Comparison of ENCODE assay signal across 24 mouse cellular contexts in the genomic region with DNA sequence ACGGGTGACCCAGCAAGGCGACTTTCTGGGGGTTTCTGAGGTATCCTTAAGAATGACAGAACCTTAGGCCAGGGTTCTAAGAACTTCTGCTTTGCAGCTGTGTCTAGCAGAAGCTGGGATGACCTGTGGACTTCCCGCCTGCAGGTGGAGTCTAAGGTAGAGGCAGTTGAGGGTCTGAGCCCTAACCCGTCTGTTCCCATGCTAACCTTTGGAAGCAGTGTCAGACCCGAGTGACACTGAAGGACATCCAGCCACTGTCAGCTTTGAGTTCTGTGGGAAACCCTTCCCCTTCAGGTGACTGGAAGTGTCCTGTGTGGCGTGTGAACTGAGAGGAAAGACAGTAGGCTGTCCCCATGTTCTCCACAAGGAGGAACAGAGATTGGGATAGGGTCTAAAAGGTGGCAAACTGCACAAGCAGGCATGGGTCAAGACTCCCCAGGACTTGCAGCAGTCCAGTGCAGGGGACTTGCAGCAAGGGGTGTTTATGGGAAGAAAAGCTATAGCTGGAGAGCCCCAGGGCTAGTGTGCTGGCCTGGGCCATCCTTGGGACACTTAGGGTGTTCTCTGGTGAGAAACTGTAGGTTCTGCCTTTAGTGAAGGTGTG. TPM values are rescaled to one million over a fixed set of nuclear protein-coding genes. Genes with fewer than 3 reads are reported as not detected.
DNase-seq lines count a peak whose midpoint lies in the region; ATAC-seq and TF ChIP-seq lines count a peak whose summit lies in the region.
"Had no signal": no experiment of that assay in that cellular context is flagged by ENCODE, and none has a peak within 500 bp of the region (broad histone marks: within the 10 kb centered on the region; RNA-seq: fewer than 3 reads in every experiment).

No protein-coding gene starts in this region.

- ATAC-seq in forebrain, embryonic 15.5 days (replicated peaks): peak; percentile 6; the same call in 1 of the 2 replicates
- ATAC-seq in forebrain, embryonic 14.5 days: no peak
- ATAC-seq in heart, embryonic 14.5 days (ENCODE audit: insufficient number of reproducible peaks, insufficient read depth, low FRiP score, low read depth): no peak
- ATAC-seq: CD4-positive, CD25-positive, alpha-beta regulatory T cell, adult 4 months; inflammation-experienced regulatory T-cells, adult 6 months; liver, embryonic 12.5 days; liver, postnatal 0 days had no signal

- TF ChIP-seq POLR2A in heart, adult 2 months (IDR thresholded peaks at IDR 0.05; ENCODE audit: insufficient read depth, low read depth, low read length): no peak

- H3K4me2 ChIP-seq in forebrain, embryonic 15.5 days (replicated peaks): no peak overlapping the region
- no peak overlapping the region for H3K4me2 ChIP-seq in forebrain, embryonic 14.5 days (ENCODE audit: low read length)
- peak overlapping the region; percentile 61; the same call in 1 of the 2 replicates for H3K4me2 ChIP-seq in heart, embryonic 14.5 days (ENCODE audit: low read length)
- H3K4me2 ChIP-seq: liver, embryonic 12.5 days; midbrain, embryonic 11.5 days had no signal

- TF ChIP-seq EP300 in heart, adult 2 months (IDR thresholded peaks at IDR 0.05; ENCODE audit: insufficient read depth, low read depth, low read length): no peak

- H3K4me3 ChIP-seq in forebrain, embryonic 15.5 days: no peak overlapping the region
- H3K4me3 ChIP-seq in forebrain, embryonic 14.5 days (ENCODE audit: low read depth, low read length): no peak overlapping the region
- no peak overlapping the region for H3K4me3 ChIP-seq in heart, embryonic 14.5 days (ENCODE audit: control insufficient read depth in 1 of 2, insufficient read depth in 1 of 2, low read depth in 1 of 2, low read length in 2 of 2)
- no peak overlapping the region for H3K4me3 ChIP-seq in heart, adult 2 months
- no peak overlapping the region for H3K4me3 ChIP-seq in layer of hippocampus, adult 2 months
- H3K4me3 ChIP-seq: forebrain, embryonic 13.5 days; kidney, embryonic 15.5 days; liver, embryonic 12.5 days; neural tube, embryonic 12.5 days had no signal

- no peak overlapping the region for H3K9ac ChIP-seq in forebrain, embryonic 15.5 days (replicated peaks)
- H3K9ac ChIP-seq in forebrain, embryonic 14.5 days (ENCODE audit: low read length): no peak overlapping the region
- no peak overlapping the region for H3K9ac ChIP-seq in heart, embryonic 14.5 days (ENCODE audit: low read length)
- H3K9ac ChIP-seq in heart, adult 2 months (ENCODE audit: low read depth, low read length): no peak overlapping the region
- H3K9ac ChIP-seq: heart, embryonic 12.5 days; hindbrain, embryonic 12.5 days; kidney, embryonic 15.5 days; liver, embryonic 12.5 days; liver, postnatal 0 days; neural tube, embryonic 12.5 days had no signal

- no peaks in the 10 kb centered on the region for H3K27me3 ChIP-seq in forebrain, embryonic 15.5 days
- H3K27me3 ChIP-seq in forebrain, embryonic 14.5 days (replicated peaks; ENCODE audit: control insufficient read depth, insufficient read depth, low read length): 0 out of 2 replicates have a peak, but pooled peaks cover 3% of the 10 kb centered on the region
- peaks cover 36% of the 10 kb centered on the region for H3K27me3 ChIP-seq in heart, embryonic 14.5 days (ENCODE audit: control insufficient read depth, insufficient read depth, low read length)
- H3K27me3 ChIP-seq in heart, adult 2 months (ENCODE audit: control insufficient read depth, insufficient read depth, low read length): no peaks in the 10 kb centered on the region

- no peak for TF ChIP-seq CTCF in heart, adult 2 months (IDR thresholded peaks at IDR 0.05)
- TF ChIP-seq CTCF in layer of hippocampus, adult 2 months (conservative IDR thresholded peaks at IDR 0.05): no peak

- intact Hi-C loops in heart, adult 2 months (cut with DNase I): no loop called here

- no peak for DNase-seq in forebrain, embryonic 14.5 days (ENCODE audit: low spot score)
- no peak for DNase-seq in heart, adult 2 months
- no peak for DNase-seq in layer of hippocampus, adult 2 months (ENCODE audit: low spot score in 2 of 2)
- DNase-seq in layer of hippocampus, adult 9-11 months: no peak
- DNase-seq in cerebellum, postnatal 25 days: peak; percentile 56 to 67
- DNase-seq: adrenal gland, postnatal 14 days; kidney, adult 11 months; kidney, postnatal 25 days; liver, postnatal 0 days; lung, postnatal 36 days; thymus, adult 2 months; thymus, postnatal 36 days had no signal

- H3K9me3 ChIP-seq in forebrain, embryonic 15.5 days: no peaks in the 10 kb centered on the region
- H3K9me3 ChIP-seq in forebrain, embryonic 14.5 days (replicated peaks; ENCODE audit: control insufficient read depth, low read length): no peaks in the 10 kb centered on the region
- H3K9me3 ChIP-seq in heart, embryonic 14.5 days (ENCODE audit: control insufficient read depth, low read length): no peaks in the 10 kb centered on the region
- H3K9me3 ChIP-seq: forebrain, embryonic 13.5 days; heart, embryonic 12.5 days; hindbrain, embryonic 12.5 days; kidney, embryonic 15.5 days; liver, embryonic 12.5 days; neural tube, embryonic 12.5 days had no signal

- H3K4me1 ChIP-seq in forebrain, embryonic 15.5 days: peaks cover 15% of the 10 kb centered on the region
- peaks cover 11% of the 10 kb centered on the region for H3K4me1 ChIP-seq in forebrain, embryonic 14.5 days (ENCODE audit: control insufficient read depth, insufficient read depth, low read length)
- peaks cover 12 to 27% of the 10 kb centered on the region in 2 experiments for H3K4me1 ChIP-seq in heart, embryonic 14.5 days (ENCODE audit: control insufficient read depth in 2 of 2, insufficient read depth in 2 of 2, low read length in 2 of 2)
- no peaks in the 10 kb centered on the region for H3K4me1 ChIP-seq in heart, adult 2 months (ENCODE audit: control insufficient read depth, insufficient read depth, low read length)
- H3K4me1 ChIP-seq: liver, embryonic 12.5 days had no signal

- WGBS in forebrain, embryonic 15.5 days: 80% methylated on average over 6 of the region's 6 CpGs
- 85% methylated on average over 6 of the region's 6 CpGs for WGBS in forebrain, embryonic 14.5 days
- WGBS in heart, embryonic 14.5 days: 74% methylated on average over 6 of the region's 6 CpGs
- WGBS in heart, adult 2 months: 77% methylated on average over 6 of the region's 6 CpGs

- H3K27ac ChIP-seq in forebrain, embryonic 15.5 days (replicated peaks): no peak overlapping the region
- no peak overlapping the region for H3K27ac ChIP-seq in forebrain, embryonic 14.5 days (ENCODE audit: low read depth, low read length)
- 0 out of 4 replicates have a peak overlapping the region, but pooled peaks of 1 of the 2 experiments have one; percentile 51 for H3K27ac ChIP-seq in heart, embryonic 14.5 days (replicated peaks in 1 of 2; ENCODE audit: control insufficient read depth in 1 of 2, insufficient read depth in 1 of 2, low read depth in 2 of 2, low read length in 2 of 2)
- no peak overlapping the region for H3K27ac ChIP-seq in heart, adult 2 months
- H3K27ac ChIP-seq in layer of hippocampus, adult 2 months: peak overlapping the region; percentile 46; the same call in 1 of the 2 replicates
- H3K27ac ChIP-seq: hindbrain, embryonic 12.5 days; kidney, embryonic 15.5 days; liver, embryonic 12.5 days; neural tube, embryonic 12.5 days had no signal

- no peaks in the 10 kb centered on the region for H3K36me3 ChIP-seq in forebrain, embryonic 15.5 days
- H3K36me3 ChIP-seq in forebrain, embryonic 14.5 days (ENCODE audit: control insufficient read depth, insufficient read depth, low read length): no peaks in the 10 kb centered on the region
- no peaks in the 10 kb centered on the region for H3K36me3 ChIP-seq in heart, embryonic 14.5 days (ENCODE audit: control insufficient read depth, insufficient read depth, low read length)
- H3K36me3 ChIP-seq in heart, adult 2 months (ENCODE audit: control insufficient read depth, insufficient read depth, low read length): no peaks in the 10 kb centered on the region
- H3K36me3 ChIP-seq: heart, embryonic 12.5 days; hindbrain, embryonic 12.5 days; kidney, embryonic 15.5 days; liver, embryonic 12.5 days; neural tube, embryonic 12.5 days had no signal

- no peaks in the 10 kb centered on the region for H3K79me2 ChIP-seq in heart, adult 2 months (replicated peaks; ENCODE audit: control insufficient read depth, insufficient read depth, low read length)

RNA-seq across cellular contexts. Expression of a gene that starts 8.5 kb away (rescaled TPM):
- 5.7 and 6.9 TPM in 2 replicates for polyA plus RNA-seq in forebrain, embryonic 15.5 days (2015; fragmentation: Nextera tagmentation; extraction: Ambion mirVana)
- polyA plus RNA-seq in forebrain, embryonic 14.5 days (2014; fragmentation: Nextera tagmentation; extraction: Ambion mirVana): 5.0 and 7.9 TPM in 2 replicates
- 1.0 and 1.2 TPM in 2 replicates for polyA plus RNA-seq in heart, embryonic 14.5 days (2014; fragmentation: Nextera tagmentation; extraction: Ambion mirVana)
- 1 to 10 TPM; 1.2 to 1.6 TPM for total RNA-seq in heart, adult 2 months (2021)
- 2.3 and 3.7 TPM in 2 replicates for polyA plus RNA-seq in heart, adult 2 months (2012; rRNA removed)
- 100 to 1,000 TPM; 376 to 403 TPM for total RNA-seq in layer of hippocampus, adult 2 months (2021)
- total RNA-seq: megakaryocyte, adult 5-6 weeks had no signal
- polyA plus RNA-seq: CD4-positive, CD25-positive, alpha-beta regulatory T cell, adult 4 months had no signal

Comparison
In these comparisons a context has a peak if more than half of its experiments do, and no peak if none do; other contexts are left out.
1. DNase-seq: peak in cerebellum, postnatal 25 days (2 of 2); none in forebrain, embryonic 14.5 days (single experiment), heart, adult 2 months (0 of 2), layer of hippocampus, adult 2 months (0 of 2) and layer of hippocampus, adult 9-11 months (single experiment).